Mouse (Mus musculus) kidney, adult 2 months (tissue): ENCODE data around the gene Rrad.
A peak's percentile ranks its signal among the peaks of the same experiment; 100 is the strongest.

Source experiments
- CTCF ChIP-seq: fragments of 200-500 bp; conservative IDR thresholded peaks from 2 replicates; pipeline ENCODE4 v1.5.1; 2011; ENCODE audit warnings: low read depth, mild to moderate bottlenecking, control low read depth, low read length, moderate library complexity, mixed read lengths; ENCODE audit not compliant: insufficient read depth, insufficient read length
- POLR2A ChIP-seq: fragments of 200-500 bp; IDR thresholded peaks from one replicate; pipeline ENCODE4 v1.6.1; 2011; ENCODE audit warnings: low read depth, low read length, control low read depth

- TF ChIP-seq POLR2A (no peak), CTCF (peak; percentile 97)
Measured at GRCm38 (mm10) chr8:104654984-104655383, 23.9 kb upstream of the Rrad start.
